ENCODE assay signal across 10 mouse cellular contexts in the genomic region with DNA sequence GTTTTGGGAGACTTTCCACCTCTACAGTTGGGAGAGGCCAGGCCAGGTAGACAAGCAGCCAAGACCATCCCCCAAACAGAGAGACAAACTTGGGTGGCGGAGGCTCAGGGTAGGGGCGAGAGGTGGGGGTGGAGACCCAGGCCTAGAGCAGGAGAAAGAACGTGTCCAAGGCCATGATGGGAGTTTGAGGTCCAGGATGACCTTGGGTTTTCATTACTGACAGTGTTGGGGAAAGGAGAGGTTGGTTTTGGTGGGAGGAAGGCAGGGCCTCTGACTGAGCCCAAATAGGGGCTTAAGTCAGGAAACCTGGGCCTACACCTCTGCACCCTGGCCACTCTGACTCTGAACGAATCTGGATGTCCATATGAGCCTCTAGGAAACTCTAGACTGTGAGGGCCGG. TPM values are rescaled to one million over a fixed set of nuclear protein-coding genes. Genes with fewer than 3 reads are reported as not detected.
A peak's percentile ranks its signal among the peaks of the same experiment; 100 is the strongest.
DNase-seq lines count a peak whose midpoint lies in the region; ATAC-seq and TF ChIP-seq lines count a peak whose summit lies in the region.
"Had no signal": no experiment of that assay in that cellular context is flagged by ENCODE, and none has a peak within 500 bp of the region (broad histone marks: within the 10 kb centered on the region; RNA-seq: fewer than 3 reads in every experiment).

No protein-coding gene starts in this region.

- peaks cover 27% of the 10 kb centered on the region for H3K36me3 ChIP-seq in heart, embryonic 10.5 days
- H3K36me3 ChIP-seq in hindbrain, embryonic 12.5 days: peaks cover 6% of the 10 kb centered on the region
- H3K36me3 ChIP-seq in liver, postnatal 0 days (replicated peaks; ENCODE audit: insufficient read depth, low read length): no peaks in the 10 kb centered on the region

- peak overlapping the region; percentile 70 for H3K9ac ChIP-seq in hindbrain, embryonic 12.5 days
- no peak overlapping the region for H3K9ac ChIP-seq in liver, postnatal 0 days (replicated peaks)

- peaks cover 33% of the 10 kb centered on the region for H3K27me3 ChIP-seq in heart, embryonic 10.5 days (ENCODE audit: insufficient read depth, poor library complexity, severe bottlenecking)
- peaks cover 53% of the 10 kb centered on the region for H3K27me3 ChIP-seq in hindbrain, embryonic 12.5 days
- peaks cover 28% of the 10 kb centered on the region for H3K27me3 ChIP-seq in liver, postnatal 0 days (ENCODE audit: insufficient read depth, low read length)

- no peak for TF ChIP-seq EP300 in liver, postnatal 0 days (IDR thresholded peaks at IDR 0.05; ENCODE audit: low read depth)

- no peak for DNase-seq in heart, embryonic 10.5 days (ENCODE audit: low spot score)
- no peak for DNase-seq in heart, postnatal 25 days (ENCODE audit: low spot score)
- DNase-seq in 416B (ENCODE audit: low read depth): peak; percentile 33
- no peak for DNase-seq in liver, postnatal 0 days
- DNase-seq in gastrocnemius, adult 8-10 months (ENCODE audit: low spot score in 2 of 2): no peak
- DNase-seq in B cell, adult 2 months: no peak
- no peak for DNase-seq in gastrocnemius, adult 2 months
- DNase-seq: kidney, adult 11 months had no signal

- no peak for ATAC-seq in hindbrain, embryonic 12.5 days (ENCODE audit: low FRiP score)
- no peak for ATAC-seq in liver, postnatal 0 days

- H3K27ac ChIP-seq in heart, embryonic 10.5 days: peak overlapping the region; percentile 89
- H3K27ac ChIP-seq in hindbrain, embryonic 12.5 days: peak overlapping the region; percentile 70
- no peak overlapping the region for H3K27ac ChIP-seq in liver, postnatal 0 days (ENCODE audit: low read depth)
- no peak overlapping the region for H3K27ac ChIP-seq in gastrocnemius, adult 2 months

- peak overlapping the region; percentile 70 for H3K4me2 ChIP-seq in hindbrain, embryonic 12.5 days (replicated peaks)
- 0 out of 2 replicates have a peak overlapping the region, but pooled peaks have one; percentile 26 for H3K4me2 ChIP-seq in liver, postnatal 0 days (ENCODE audit: low read depth, low read length)

- no peak for TF ChIP-seq CTCF in liver, postnatal 0 days (IDR thresholded peaks at IDR 0.05; ENCODE audit: low read depth)
- TF ChIP-seq CTCF in gastrocnemius, adult 2 months (IDR thresholded peaks at IDR 0.05): no peak

- H3K9me3 ChIP-seq in heart, embryonic 10.5 days: no peaks in the 10 kb centered on the region
- peaks cover 5% of the 10 kb centered on the region; the same call in 1 of the 2 replicates for H3K9me3 ChIP-seq in hindbrain, embryonic 12.5 days (replicated peaks)
- H3K9me3 ChIP-seq in liver, postnatal 0 days (ENCODE audit: low read length): no peaks in the 10 kb centered on the region

- H3K4me1 ChIP-seq in heart, embryonic 10.5 days: peaks cover 59% of the 10 kb centered on the region
- peaks cover 48% of the 10 kb centered on the region for H3K4me1 ChIP-seq in hindbrain, embryonic 12.5 days
- peaks cover 9% of the 10 kb centered on the region for H3K4me1 ChIP-seq in liver, postnatal 0 days (ENCODE audit: insufficient read depth)

- intact Hi-C loops in heart, postnatal 25 days (cut with DNase I): no loop called here
- intact Hi-C loops in gastrocnemius, adult 2 months (cut with DNase I): no loop called here

- H3K4me3 ChIP-seq in heart, embryonic 10.5 days: peak overlapping the region; percentile 77
- H3K4me3 ChIP-seq in hindbrain, embryonic 12.5 days: peak overlapping the region; percentile 59
- no peak overlapping the region for H3K4me3 ChIP-seq in liver, postnatal 0 days (ENCODE audit: low read depth, low read length)
- no peak overlapping the region for H3K4me3 ChIP-seq in gastrocnemius, adult 2 months
- H3K4me3 ChIP-seq: erythroblast, embryonic 14.5 days had no signal

- WGBS in heart, embryonic 10.5 days: 48% methylated on average over 5 of the region's 5 CpGs
- WGBS in hindbrain, embryonic 12.5 days: 36% methylated on average over 5 of the region's 5 CpGs
- WGBS in liver, postnatal 0 days (ENCODE audit: insufficient replicate concordance): 50% methylated on average over 5 of the region's 5 CpGs

RNA-seq across cellular contexts. Expression of a gene that starts 2.7 kb away (rescaled TPM):
- polyA plus RNA-seq in heart, embryonic 10.5 days (2016; fragmentation: Nextera tagmentation; extraction: Ambion mirVana): 15.3 and 17.7 TPM in 2 replicates
- 1 to 10 TPM; 2.4 TPM for total RNA-seq in heart, postnatal 25 days (2021)
- polyA plus RNA-seq in hindbrain, embryonic 12.5 days (2016; fragmentation: Nextera tagmentation; extraction: Ambion mirVana): 15.0 and 20.9 TPM in 2 replicates
- 0.82 TPM in 2 replicates for polyA plus RNA-seq in liver, postnatal 0 days (2015; fragmentation: Nextera tagmentation; extraction: Ambion mirVana)
- 1 to 10 TPM in 1 of 4 experiments, under 1 TPM in 3; 0.32 to 1.4 (median 0.55) TPM for total RNA-seq in gastrocnemius, adult 8-10 months (2022)
- total RNA-seq in gastrocnemius, adult 2 months (2021): under 1 TPM; 0.31 to 0.42 TPM

Comparison
In these comparisons a context has a peak if more than half of its experiments do, and no peak if none do; other contexts are left out.
1. H3K27ac ChIP-seq: peak in heart, embryonic 10.5 days (single experiment) and hindbrain, embryonic 12.5 days (single experiment); none in liver, postnatal 0 days (single experiment) and gastrocnemius, adult 2 months (single experiment).
2. H3K4me3 ChIP-seq: peak in heart, embryonic 10.5 days (single experiment) and hindbrain, embryonic 12.5 days (single experiment); none in liver, postnatal 0 days (single experiment) and gastrocnemius, adult 2 months (single experiment).